Mouse (Mus musculus): Measurements from ENCODE around the gene Ubxn2a.

- TF ChIP-seq SIN3A (IDR thresholded peaks at IDR 0.05; ENCODE audit: low read length) (peak; percentile 27; the same call in 1 of the 2 replicates), GABPA (IDR thresholded peaks at IDR 0.05; ENCODE audit: low read depth, low read length) (no peak), CTCF (IDR thresholded peaks at IDR 0.05 in 2 of 3, conservative IDR thresholded peaks at IDR 0.05 in 1 of 3; ENCODE audit: control insufficient read depth in 1 of 3, insufficient read depth in 1 of 3, low read depth in 2 of 3, low read length in 3 of 3, poor library complexity in 1 of 3, severe bottlenecking in 1 of 3) (no peak), ETS1 (IDR thresholded peaks at IDR 0.05; ENCODE audit: low read depth, low read length) (no peak), EP300 (IDR thresholded peaks at IDR 0.05; ENCODE audit: low read depth in 1 of 2, low read length in 2 of 2) (no peak)
Measured at GRCm38 (mm10) chr12:4840741-4841140, 66.8 kb downstream of the Ubxn2a start.
